Mouse (Mus musculus): ENCODE data around the gene Tap2.
A peak's percentile ranks its signal among the peaks of the same experiment; 100 is the strongest.

The Tap2 gene

GRCm38 (mm10) chr17:34196491-34196890, 6.8 kb upstream of the Tap2 start:
- DNase-seq (ENCODE audit: low read depth), result peak; percentile 34

DNA sequence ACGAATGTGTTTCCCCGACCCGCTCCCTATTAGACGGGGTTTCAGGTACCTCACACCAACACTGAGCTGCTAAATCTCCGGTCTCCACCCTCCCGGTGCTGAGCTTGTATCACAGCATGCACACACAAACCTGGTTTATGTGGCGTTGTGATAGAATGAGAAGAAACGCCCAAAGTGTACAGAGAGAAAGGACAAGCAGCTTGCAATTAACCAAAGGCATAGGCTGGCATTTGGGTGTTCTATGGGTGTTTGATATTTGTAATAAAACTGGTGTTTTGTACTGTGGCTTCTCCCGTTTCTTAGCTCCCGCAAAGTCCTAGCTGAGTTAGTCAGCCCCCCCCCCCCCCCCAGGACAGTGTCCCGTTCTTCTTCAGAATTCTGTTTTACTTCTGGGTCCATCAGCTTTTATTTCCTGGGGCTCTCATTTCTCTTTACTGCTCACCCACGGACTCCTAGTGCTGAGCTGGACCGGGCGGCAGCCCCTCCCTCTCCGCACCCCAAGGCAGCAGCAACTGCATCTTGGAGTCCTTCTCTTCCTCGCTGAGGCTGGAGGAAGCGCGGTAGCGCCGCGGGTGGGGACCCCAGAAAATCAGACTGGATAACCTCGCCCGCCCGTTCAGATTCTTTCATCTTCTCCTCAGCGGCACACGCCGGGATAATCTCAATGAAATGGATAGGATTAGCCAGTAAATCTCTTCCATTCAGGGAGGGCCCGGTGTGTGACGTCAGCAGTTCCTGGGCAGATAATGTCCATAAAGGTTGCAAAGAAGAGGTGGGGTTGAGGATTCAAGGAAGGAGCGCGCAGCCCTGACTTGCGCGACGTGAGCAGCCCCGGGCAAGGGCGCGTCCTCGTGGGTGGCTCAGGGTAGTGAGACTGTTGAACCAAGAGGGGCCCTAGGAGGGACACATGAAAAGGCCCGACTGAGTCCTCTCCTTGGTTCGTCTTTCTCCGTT, 6.1 kb upstream of the Tap2 start, which contains the start of gene Psmb8:
TSS of gene Psmb8 (plus strand) at position 781 of the 954 bp plus-strand sequence.
- DNase-seq (ENCODE audit: low read depth), result peak; percentile 97

DNA sequence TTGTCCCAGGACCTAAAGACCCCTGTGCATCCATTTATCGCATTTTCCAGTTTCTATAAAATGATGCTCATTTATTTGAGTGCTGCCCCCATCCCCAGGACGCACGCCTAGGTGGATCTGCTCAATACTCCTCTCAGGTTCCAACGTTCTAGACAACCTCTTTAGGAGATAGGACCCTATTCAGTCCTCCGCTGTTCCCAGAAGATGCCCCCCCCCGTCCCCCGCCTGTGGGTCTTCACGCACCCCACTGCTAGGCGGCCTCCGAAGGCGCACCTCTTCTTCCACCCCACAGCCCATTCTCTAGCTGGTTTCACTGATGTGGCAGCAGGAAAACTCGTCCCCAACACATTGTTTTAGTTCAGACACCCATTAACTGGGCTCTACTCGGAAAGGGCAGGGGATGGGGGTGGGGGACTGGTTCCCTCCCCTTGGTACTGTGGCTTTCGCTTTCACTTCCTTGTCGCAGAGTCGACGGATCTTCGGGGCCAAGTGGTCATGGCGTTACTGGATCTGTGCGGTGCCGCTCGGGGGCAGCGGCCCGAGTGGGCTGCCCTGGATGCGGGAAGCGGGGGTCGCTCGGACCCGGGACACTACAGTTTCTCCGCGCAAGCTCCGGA, 5.3 kb upstream of the Tap2 start:
- DNase-seq (ENCODE audit: low read depth), result peak; percentile 84

DNA sequence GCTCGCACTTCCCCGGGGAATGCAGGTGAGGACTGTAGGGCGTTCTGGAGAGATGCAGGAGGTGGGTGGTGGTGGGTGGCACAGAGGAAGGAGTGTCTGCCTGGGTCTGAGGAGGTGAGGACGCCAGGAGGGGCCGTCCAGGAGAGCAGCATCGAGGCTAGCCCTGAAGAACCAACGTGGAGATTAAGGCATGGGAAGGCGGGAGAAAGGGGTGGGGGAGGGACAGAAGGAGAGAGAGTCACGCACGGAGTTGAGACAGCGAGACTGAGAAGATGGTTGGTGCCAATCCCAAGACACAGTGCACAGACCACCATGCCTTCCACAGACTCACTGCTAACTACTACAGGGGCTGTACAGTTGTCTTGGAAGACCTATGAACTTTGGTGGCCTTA, 4.8 kb upstream of the Tap2 start:
- peak; percentile 69 for DNase-seq (ENCODE audit: low read depth)

DNA sequence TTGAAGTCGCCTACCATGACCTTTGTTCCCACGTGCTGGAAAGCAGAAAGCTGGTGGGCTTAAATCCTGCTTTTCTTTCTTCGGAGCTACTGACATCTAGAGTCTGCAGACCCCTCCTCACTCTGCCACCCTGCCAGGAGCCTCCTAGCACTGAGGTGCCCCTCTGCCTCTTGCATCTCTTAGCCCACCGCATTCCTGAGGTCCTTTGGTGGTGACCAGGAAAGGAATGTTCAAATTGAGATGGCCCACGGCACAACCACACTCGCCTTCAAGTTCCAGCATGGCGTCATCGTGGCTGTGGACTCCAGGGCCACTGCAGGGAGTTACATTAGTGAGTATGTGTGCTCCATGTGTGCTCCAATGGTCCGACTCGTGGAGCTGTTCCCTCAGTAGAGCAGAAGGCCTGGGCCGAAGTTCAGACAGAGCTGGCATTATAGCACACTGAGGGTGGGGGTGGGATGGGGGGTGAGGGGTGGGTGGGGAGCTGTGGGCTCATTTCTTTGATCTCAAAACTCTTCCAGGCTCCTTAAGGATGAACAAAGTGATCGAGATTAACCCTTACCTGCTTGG, 4.2 kb upstream of the Tap2 start:
- no peak for DNase-seq (ENCODE audit: low read depth)

DNA sequence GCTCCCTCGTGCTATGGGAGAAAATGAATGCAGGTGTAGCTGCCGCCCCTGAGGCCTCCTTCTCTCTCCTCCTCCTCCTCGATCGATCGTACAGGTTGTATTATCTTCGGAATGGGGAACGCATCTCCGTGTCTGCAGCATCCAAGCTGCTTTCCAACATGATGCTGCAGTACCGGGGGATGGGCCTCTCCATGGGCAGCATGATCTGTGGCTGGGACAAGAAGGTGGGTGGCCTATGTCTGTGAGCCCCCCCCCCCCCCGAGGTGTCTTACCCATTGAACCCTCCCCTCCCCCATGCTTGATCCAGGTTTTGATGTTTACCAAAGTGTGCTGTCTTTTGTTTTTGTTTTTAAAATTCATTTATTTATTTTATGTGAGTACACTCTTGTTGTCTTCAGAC, 3.3 kb upstream of the Tap2 start:
- no peak for DNase-seq (ENCODE audit: low read depth)

- DNase-seq (ENCODE audit: low read depth), result no peak
Measured at GRCm38 (mm10) chr17:34200772-34201505, 2.4 kb upstream of the Tap2 start.

- DNase-seq (ENCODE audit: low read depth), result no peak
Measured at GRCm38 (mm10) chr17:34201506-34202055, 1.7 kb upstream of the Tap2 start.

DNA sequence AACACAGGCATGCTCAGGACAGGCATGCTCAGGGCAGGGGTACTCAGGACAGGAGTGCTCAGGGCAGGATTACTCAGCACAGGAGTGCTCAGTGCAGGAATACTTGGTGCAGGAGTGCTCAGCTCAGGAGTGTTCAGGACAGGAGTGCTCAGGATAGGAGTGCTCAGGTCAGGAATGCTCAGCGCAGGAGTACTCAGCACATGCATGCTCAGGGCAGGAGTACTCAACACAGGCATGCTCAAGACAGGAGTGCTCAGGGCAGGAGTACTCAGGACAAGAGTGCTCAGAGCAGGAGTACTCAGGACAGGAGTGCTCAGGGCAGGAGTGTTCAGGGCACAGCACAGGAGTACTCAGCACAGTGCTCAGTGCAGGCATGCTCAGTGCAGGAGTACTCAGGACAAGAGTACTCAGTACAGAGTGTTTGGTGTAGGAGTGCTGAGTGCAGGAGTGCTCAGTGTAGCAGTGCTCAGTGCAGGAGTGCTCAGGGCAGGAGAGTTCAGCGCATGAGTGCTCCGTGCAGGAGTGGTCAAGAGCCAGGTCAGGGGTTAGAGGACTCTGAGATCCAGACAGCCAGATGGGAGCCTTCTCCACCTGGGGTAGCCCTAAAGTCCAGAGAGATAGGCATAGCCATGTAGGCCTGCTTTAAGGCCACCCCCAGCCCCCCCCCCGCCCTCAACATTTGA, 426 bp upstream of the Tap2 start:
- no peak for DNase-seq (ENCODE audit: low read depth)

DNA sequence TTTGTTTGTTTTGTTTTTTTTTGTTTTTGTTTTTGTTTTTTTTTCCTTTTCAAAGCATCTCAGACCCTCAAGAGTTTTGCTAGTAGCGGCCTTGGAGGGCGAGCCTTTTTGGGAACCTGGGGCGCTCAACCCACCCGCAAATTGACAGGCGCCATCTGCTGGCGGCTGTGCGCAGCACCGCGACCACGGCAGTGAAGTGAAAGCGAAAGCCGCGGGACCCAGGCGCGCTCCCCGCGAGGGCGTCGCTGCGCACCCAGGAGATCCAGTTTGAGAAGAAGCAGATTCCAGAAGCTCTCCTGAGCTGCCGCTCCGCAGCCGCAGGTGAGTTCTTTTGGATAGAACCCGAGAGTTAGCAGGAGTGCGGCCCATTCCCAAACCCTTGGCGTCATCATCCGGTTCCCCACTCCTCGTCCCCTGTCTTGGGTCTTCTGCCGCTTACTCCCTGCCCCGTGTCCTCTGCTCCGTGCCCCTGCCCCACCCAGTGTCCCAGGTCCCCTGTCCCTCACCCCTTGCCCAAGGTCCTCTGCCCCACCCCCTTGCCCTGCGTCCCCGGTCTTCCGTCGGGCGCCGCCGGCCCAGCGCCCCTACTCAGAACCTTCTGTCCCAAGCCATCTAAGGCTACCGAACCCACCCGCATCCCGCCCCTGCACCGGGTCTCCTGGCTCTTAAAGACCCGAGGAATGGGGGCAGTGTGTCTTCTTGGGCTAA, 1.1 kb downstream of the Tap2 start:
- peak; percentile 85 for DNase-seq (ENCODE audit: low read depth)

DNA sequence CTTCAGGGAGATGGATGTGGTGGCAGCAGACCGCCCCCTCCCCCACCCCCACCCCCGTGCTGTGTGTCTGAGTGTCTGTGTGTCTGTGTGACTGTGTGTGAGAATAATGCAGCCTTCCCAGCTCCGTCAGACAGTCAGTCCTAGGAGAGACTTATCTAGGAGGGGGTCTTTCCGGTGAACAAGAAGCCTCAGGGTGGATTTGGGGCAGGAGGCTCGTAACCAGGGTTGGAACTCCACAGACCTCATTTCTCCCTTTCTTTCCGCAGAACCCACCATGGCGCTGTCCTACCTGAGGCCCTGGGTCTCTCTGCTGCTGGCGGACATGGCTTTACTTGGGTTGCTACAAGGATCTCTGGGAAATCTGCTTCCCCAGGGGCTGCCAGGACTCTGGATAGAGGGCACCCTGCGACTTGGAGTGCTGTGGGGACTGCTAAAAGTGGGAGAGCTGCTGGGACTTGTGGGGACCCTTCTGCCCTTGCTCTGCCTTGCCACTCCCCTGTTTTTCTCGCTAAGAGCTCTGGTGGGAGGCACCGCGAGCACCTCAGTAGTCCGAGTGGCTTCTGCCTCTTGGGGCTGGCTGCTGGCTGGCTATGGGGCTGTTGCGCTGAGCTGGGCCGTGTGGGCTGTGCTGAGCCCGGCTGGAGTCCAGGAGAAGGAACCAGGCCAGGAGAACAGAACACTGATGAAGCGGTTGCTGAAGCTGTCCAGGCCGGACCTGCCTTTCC, 1.9 kb downstream of the Tap2 start:
- DNase-seq (ENCODE audit: low read depth), result peak; percentile 52

GRCm38 (mm10) chr17:34205746-34206176, 2.4 kb downstream of the Tap2 start:
- DNase-seq (ENCODE audit: low read depth), result peak; percentile 96

GRCm38 (mm10) chr17:34206731-34207130, 3.4 kb downstream of the Tap2 start:
- no peak for DNase-seq (ENCODE audit: low read depth)

DNA sequence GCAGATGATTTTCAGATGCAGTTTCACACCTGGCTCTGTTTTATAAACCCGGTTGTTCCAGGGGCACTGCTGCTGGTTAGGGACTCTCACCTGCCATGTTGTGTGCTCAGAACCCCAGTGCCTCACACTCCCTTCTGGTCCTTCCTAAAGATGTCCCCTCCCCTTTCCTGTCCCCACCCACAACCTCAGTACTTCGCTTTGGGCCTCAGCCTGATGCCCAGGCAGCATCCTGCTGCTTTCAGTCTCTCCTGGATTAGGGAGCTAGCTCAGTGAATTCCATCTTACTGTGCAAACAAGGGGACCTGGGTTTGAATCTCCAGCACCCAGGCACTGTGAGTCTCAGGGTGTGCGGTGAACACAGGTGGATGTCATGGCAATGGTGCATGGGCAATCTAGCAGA, 4.1 kb downstream of the Tap2 start:
- DNase-seq (ENCODE audit: low read depth), result peak; percentile 74

- no peak for DNase-seq (ENCODE audit: low read depth)
Measured at GRCm38 (mm10) chr17:34207866-34208265, 4.5 kb downstream of the Tap2 start.

DNA sequence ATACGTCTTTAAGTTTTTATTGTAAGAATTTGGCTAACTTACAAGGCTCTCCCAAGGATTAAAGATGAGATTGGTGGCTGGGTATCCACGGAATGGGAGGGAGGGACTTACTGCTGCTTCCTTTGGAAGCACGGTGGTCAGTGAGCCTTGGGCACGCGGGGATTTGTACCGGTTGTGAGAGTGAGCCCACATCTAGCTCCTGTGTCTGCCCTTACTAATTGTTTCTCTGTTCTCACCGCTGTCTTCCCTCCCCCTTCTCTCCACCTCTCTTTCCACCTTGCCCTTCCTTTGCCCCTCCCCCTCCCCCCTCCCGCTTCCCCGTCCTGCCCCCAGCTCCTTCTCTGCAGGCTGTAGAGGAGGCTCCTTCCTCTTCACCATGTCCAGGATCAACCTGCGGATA, 5.1 kb downstream of the Tap2 start:
- no peak for DNase-seq (ENCODE audit: low read depth)

DNA sequence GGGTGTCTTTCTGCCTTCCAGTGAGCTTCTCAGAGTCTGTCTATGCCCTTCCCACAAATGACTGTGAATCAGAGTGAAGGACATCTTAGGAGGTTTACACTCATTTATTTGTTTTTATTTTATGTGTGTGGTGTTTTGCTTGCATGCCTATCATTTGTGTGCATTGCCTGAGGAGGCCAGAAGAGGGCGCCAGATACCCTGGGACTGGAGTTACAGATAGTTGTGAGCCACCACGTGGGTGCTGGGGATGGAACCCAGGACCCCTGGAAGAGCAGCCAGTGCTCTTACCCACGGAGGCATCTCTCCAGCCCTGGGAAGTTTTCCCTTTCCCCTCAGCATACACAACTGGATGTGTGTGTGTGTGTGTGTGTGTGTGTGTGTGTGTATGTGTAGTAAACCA, 6.4 kb downstream of the Tap2 start:
- peak; percentile 45 for DNase-seq (ENCODE audit: low read depth)

GRCm38 (mm10) chr17:34210599-34210998, 7.3 kb downstream of the Tap2 start:
- DNase-seq (ENCODE audit: low read depth), result peak; percentile 100

DNA sequence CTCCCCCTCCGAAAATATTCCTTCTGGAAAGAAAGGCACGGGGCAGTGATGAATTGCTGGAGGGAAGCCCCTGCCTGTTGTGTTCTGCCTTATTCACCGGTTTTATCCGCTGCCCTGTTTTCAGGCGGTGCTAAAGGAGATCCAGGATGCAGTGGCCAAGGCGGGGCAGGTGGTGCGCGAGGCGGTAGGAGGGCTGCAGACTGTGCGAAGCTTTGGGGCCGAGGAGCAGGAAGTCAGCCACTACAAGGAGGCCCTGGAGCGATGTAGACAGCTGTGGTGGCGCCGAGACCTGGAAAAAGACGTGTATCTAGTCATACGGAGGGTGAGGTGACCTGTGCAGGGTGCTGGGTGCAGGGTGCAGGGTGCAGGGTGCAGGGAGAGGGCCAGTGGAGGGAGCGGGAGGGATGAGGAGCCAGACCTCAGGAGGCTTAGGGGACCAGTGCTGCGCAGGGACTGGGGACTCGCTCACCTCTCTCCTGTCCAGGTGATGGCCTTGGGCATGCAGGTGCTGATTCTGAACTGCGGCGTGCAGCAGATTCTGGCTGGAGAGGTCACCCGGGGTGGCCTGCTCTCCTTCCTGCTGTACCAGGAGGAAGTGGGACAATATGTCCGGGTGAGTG, 8.5 kb downstream of the Tap2 start:
- DNase-seq (ENCODE audit: low read depth), result no peak

- no peak for DNase-seq (ENCODE audit: low read depth)
Measured at GRCm38 (mm10) chr17:34213936-34214335, 10.6 kb downstream of the Tap2 start.

Data from 416B (cell line).